ENCODE assay signal across 8 mouse cellular contexts in the genomic region with DNA sequence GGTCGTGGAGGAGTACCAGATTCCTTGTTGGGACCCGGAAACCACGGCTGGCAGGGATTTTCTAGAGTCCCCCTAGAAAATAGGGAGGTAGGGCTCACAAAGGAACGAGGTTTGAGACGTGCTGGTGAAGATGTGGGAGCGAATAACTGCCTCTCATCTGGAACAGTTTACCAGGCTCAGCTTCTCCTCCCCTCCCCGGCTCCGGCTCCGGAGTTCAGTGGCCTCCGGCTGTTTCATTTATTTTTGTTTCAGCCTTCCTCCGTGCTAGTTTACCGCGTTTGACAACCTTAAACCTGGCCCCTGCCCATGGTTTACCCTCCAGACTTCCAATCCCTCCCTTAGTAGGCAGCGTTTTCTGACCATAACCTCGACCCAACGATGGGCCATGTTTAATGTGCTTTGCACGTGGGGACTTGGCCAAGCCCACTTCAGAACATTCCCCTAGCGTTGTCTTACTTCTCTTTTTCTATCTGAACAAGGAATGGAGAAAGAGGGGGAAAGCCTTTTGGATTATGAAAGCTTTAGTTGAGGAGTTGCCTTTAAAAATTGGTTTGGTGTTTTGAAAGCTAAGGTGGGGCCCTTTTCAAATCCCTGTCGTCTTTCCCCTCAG. TPM values are rescaled to one million over a fixed set of nuclear protein-coding genes. Genes with fewer than 3 reads are reported as not detected.
A peak's percentile ranks its signal among the peaks of the same experiment; 100 is the strongest.
DNase-seq lines count a peak whose midpoint lies in the region; ATAC-seq and TF ChIP-seq lines count a peak whose summit lies in the region.

No protein-coding gene starts in this region.

- peaks cover 13% of the 10 kb centered on the region for H3K4me1 ChIP-seq in testis, adult 2 months (ENCODE audit: control insufficient read depth, insufficient read depth, low read length)
- peaks cover 39% of the 10 kb centered on the region for H3K4me1 ChIP-seq in embryonic facial prominence, embryonic 12.5 days
- peaks cover 45% of the 10 kb centered on the region for H3K4me1 ChIP-seq in hindbrain, embryonic 10.5 days (replicated peaks)
- peaks cover 31% of the 10 kb centered on the region for H3K4me1 ChIP-seq in limb, embryonic 14.5 days (ENCODE audit: control insufficient read depth, insufficient read depth, low read length)
- peaks cover 17% of the 10 kb centered on the region for H3K4me1 ChIP-seq in neural tube, embryonic 14.5 days (ENCODE audit: control insufficient read depth, insufficient read depth, low read length)

- peaks cover 6% of the 10 kb centered on the region for H3K27me3 ChIP-seq in testis, adult 2 months (ENCODE audit: control insufficient read depth, insufficient read depth, low read length)
- H3K27me3 ChIP-seq in embryonic facial prominence, embryonic 12.5 days: 0 out of 2 replicates have a peak, but pooled peaks cover 2% of the 10 kb centered on the region
- peaks cover 19% of the 10 kb centered on the region for H3K27me3 ChIP-seq in hindbrain, embryonic 10.5 days (ENCODE audit: insufficient read depth, poor library complexity, severe bottlenecking)
- no peaks in the 10 kb centered on the region for H3K27me3 ChIP-seq in limb, embryonic 14.5 days (ENCODE audit: control insufficient read depth, insufficient read depth, low read length)
- H3K27me3 ChIP-seq in neural tube, embryonic 14.5 days (ENCODE audit: control insufficient read depth, insufficient read depth, low read length): no peaks in the 10 kb centered on the region

- H3K4me2 ChIP-seq in embryonic facial prominence, embryonic 12.5 days (replicated peaks): peak overlapping the region; percentile 97
- peak overlapping the region; percentile 73 for H3K4me2 ChIP-seq in limb, embryonic 14.5 days (replicated peaks; ENCODE audit: low read depth, low read length, severe bottlenecking)
- peak overlapping the region; percentile 91 for H3K4me2 ChIP-seq in neural tube, embryonic 14.5 days (ENCODE audit: low read depth, low read length)

- TF ChIP-seq CTCF in testis, adult 2 months (IDR thresholded peaks at IDR 0.05; ENCODE audit: control insufficient read depth, insufficient read depth, insufficient replicate concordance, low read depth, low read length): no peak

- no peaks in the 10 kb centered on the region for H3K36me3 ChIP-seq in testis, adult 2 months (ENCODE audit: control insufficient read depth, insufficient read depth, low read length)
- H3K36me3 ChIP-seq in embryonic facial prominence, embryonic 12.5 days: no peaks in the 10 kb centered on the region
- no peaks in the 10 kb centered on the region for H3K36me3 ChIP-seq in hindbrain, embryonic 10.5 days
- no peaks in the 10 kb centered on the region for H3K36me3 ChIP-seq in limb, embryonic 14.5 days (ENCODE audit: control insufficient read depth, insufficient read depth, low read length)
- no peaks in the 10 kb centered on the region for H3K36me3 ChIP-seq in neural tube, embryonic 14.5 days (ENCODE audit: control insufficient read depth, insufficient read depth, low read length)

- TF ChIP-seq POLR2A in testis, adult 2 months (IDR thresholded peaks at IDR 0.05; ENCODE audit: control insufficient read depth, low read depth, low read length): no peak
- TF ChIP-seq POLR2A in limb, embryonic 14.5 days (IDR thresholded peaks at IDR 0.05; ENCODE audit: borderline replicate concordance, extremely low read depth, insufficient read depth, insufficient read length): 0 out of 2 replicates have a peak, but pooled peaks have one; percentile 9

- H3K9ac ChIP-seq in embryonic facial prominence, embryonic 12.5 days: peak overlapping the region; percentile 83
- H3K9ac ChIP-seq in limb, embryonic 14.5 days (ENCODE audit: low read depth, low read length, severe bottlenecking): peak overlapping the region; percentile 97
- H3K9ac ChIP-seq in neural tube, embryonic 14.5 days (replicated peaks; ENCODE audit: low read depth, low read length): peak overlapping the region; percentile 97

- H3K4me3 ChIP-seq in testis, adult 2 months (ENCODE audit: control insufficient read depth, low read depth, low read length): peak overlapping the region; percentile 18
- peak overlapping the region; percentile 57 for H3K4me3 ChIP-seq in embryonic facial prominence, embryonic 12.5 days
- H3K4me3 ChIP-seq in hindbrain, embryonic 10.5 days: peak overlapping the region; percentile 87
- H3K4me3 ChIP-seq in limb, embryonic 14.5 days (replicated peaks; ENCODE audit: low read length): peak overlapping the region; percentile 94
- peak overlapping the region; percentile 86 for H3K4me3 ChIP-seq in neural tube, embryonic 14.5 days (ENCODE audit: low read depth, low read length)

- no peak for ATAC-seq in embryonic facial prominence, embryonic 12.5 days (ENCODE audit: insufficient number of reproducible peaks, insufficient read depth, low FRiP score, low TSS enrichment)
- ATAC-seq in limb, embryonic 14.5 days (ENCODE audit: low FRiP score, low read depth): no peak
- ATAC-seq in neural tube, embryonic 14.5 days (ENCODE audit: low read depth): no peak

- H3K9me3 ChIP-seq in embryonic facial prominence, embryonic 12.5 days: no peaks in the 10 kb centered on the region
- H3K9me3 ChIP-seq in hindbrain, embryonic 10.5 days: no peaks in the 10 kb centered on the region
- H3K9me3 ChIP-seq in limb, embryonic 14.5 days (ENCODE audit: control insufficient read depth, low read length): no peaks in the 10 kb centered on the region
- no peaks in the 10 kb centered on the region for H3K9me3 ChIP-seq in neural tube, embryonic 14.5 days (ENCODE audit: control insufficient read depth, low read length)

- WGBS in embryonic facial prominence, embryonic 12.5 days: 1% methylated on average over 19 of the region's 19 CpGs
- WGBS in hindbrain, embryonic 10.5 days: 4% methylated on average over 19 of the region's 19 CpGs
- under 1% methylated on average over 19 of the region's 19 CpGs for WGBS in limb, embryonic 14.5 days
- 2% methylated on average over 19 of the region's 19 CpGs for WGBS in neural tube, embryonic 14.5 days

- DNase-seq in testis, postnatal 14 days (ENCODE audit: low spot score): no peak
- DNase-seq in hindbrain, embryonic 10.5 days (ENCODE audit: low spot score): peak; percentile 62
- peak; percentile 75 for DNase-seq in limb, embryonic 14.5 days (ENCODE audit: low spot score)
- DNase-seq in urinary bladder, postnatal 10 days (ENCODE audit: low spot score): no peak
- no peak for DNase-seq in left cerebral cortex, adult 9 months (ENCODE audit: low spot score in 2 of 2)

- no peak overlapping the region for H3K27ac ChIP-seq in testis, adult 2 months (ENCODE audit: control insufficient read depth, insufficient read depth, low read depth, low read length)
- H3K27ac ChIP-seq in embryonic facial prominence, embryonic 12.5 days: peak overlapping the region; percentile 88
- peak overlapping the region; percentile 98 for H3K27ac ChIP-seq in hindbrain, embryonic 10.5 days
- H3K27ac ChIP-seq in limb, embryonic 14.5 days (replicated peaks; ENCODE audit: low read depth, low read length): peak overlapping the region; percentile 83
- H3K27ac ChIP-seq in neural tube, embryonic 14.5 days (ENCODE audit: low read depth, low read length): peak overlapping the region; percentile 80

RNA-seq across cellular contexts. Expression of gene Farp1, which starts 1.7 kb away (rescaled TPM):
- 1.4 and 1.5 TPM in 2 replicates for polyA plus RNA-seq in testis, adult 2 months (2012; rRNA removed)
- polyA plus RNA-seq in embryonic facial prominence, embryonic 12.5 days (2016; fragmentation: Nextera tagmentation; extraction: Ambion mirVana): 53.1 and 55.9 TPM in 2 replicates
- 25.2 and 25.8 TPM in 2 replicates for polyA plus RNA-seq in hindbrain, embryonic 10.5 days (2016; fragmentation: Nextera tagmentation; extraction: Ambion mirVana)
- polyA plus RNA-seq in limb, embryonic 14.5 days (2012; rRNA removed): 78.5 and 91.4 TPM in 2 replicates
- polyA plus RNA-seq in limb, embryonic 14.5 days (2014; fragmentation: Nextera tagmentation; extraction: Ambion mirVana): 43.3 and 51.4 TPM in 2 replicates
- 34.9 and 37.3 TPM in 2 replicates for polyA plus RNA-seq in neural tube, embryonic 14.5 days (2014; fragmentation: Nextera tagmentation; extraction: Ambion mirVana)

Comparison
In these comparisons a context has a peak if more than half of its experiments do, and no peak if none do; other contexts are left out.
1. H3K4me3 ChIP-seq: peak in every context shown above with its lines; median percentile 94 in limb, embryonic 14.5 days; 87 in hindbrain, embryonic 10.5 days; 86 in neural tube, embryonic 14.5 days; 57 in embryonic facial prominence, embryonic 12.5 days; 18 in testis, adult 2 months.
2. DNase-seq: peak in hindbrain, embryonic 10.5 days (single experiment) and limb, embryonic 14.5 days (single experiment); none in testis, postnatal 14 days (single experiment), urinary bladder, postnatal 10 days (single experiment) and left cerebral cortex, adult 9 months (0 of 2).
3. RNA of gene Farp1, which starts 1.7 kb away (polyA plus RNA-seq): 43.3 to 91.4 TPM in limb, embryonic 14.5 days, 53.1 to 55.9 TPM in embryonic facial prominence, embryonic 12.5 days, 34.9 to 37.3 TPM in neural tube, embryonic 14.5 days and 25.2 to 25.8 TPM in hindbrain, embryonic 10.5 days; 1.4 to 1.5 TPM in testis, adult 2 months; every median in the first group is over 10 times any median in the second.
4. Peak in every context shown above with its lines, with median percentiles within 50 percentile points of each other: H3K4me2 ChIP-seq and H3K9ac ChIP-seq.